Mouse (Mus musculus) duodenum, adult 2 months (tissue): ENCODE data around the gene Ube4b. TPM values are rescaled to one million over a fixed set of nuclear protein-coding genes. Genes with fewer than 3 reads are reported as not detected.

ENCODE experiments used
- polyA plus RNA-seq: library from polyadenylated mRNA; depleted of rRNA; stranded (reverse); fragments of >200 nt; gene quantifications from 2 replicates; pipeline ENCODE4 v1.2.3, GENCODE M21; 2012; ENCODE audit warnings: low replicate concordance; rRNA removed

Gene Ube4b
- polyA plus RNA-seq: 114 and 139 TPM in 2 replicates

DNA sequence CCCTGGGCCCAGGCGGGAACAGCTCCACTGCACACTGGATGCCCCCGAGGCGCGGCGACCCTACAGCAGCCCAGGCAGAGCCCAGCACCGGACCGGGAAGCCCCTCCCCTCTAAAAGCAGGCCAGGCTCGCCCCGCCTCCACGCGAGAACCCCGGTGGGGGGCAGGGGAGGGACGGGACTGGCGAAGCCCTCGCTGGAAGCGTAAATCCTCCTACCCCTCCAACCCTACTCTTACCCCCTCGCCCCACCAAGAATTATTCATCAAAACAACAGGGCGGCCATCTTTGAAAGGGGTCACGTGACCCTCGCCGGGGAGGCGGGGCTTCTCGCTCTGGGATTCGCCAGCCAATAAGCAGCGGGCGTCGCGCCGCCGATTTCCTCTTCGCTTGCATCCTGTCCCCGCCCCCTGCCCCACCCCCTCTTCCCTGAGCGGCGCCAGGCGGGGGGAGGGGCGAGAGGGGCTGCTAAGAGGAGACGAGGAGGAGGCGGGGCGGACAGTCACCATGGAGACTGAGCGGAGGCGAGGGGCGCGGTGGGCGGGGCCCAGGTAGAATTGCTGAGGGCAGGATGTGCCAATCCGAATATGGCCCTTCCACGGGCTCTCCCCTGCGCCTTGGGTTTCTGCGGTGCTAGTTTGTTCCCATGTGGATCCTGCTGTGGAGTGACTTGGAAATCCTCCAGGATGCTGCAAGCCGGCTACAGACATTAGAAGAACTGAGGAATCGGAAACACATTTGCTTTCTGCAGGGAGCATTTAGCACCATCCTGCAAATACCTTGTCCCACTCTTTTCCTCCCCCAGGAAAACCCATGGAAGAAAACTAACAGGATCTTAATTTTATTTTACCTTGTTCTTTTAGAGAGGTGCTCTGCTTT lies at the start of gene Ube4b:
Gene Ube4b, minus strand, starts transcription at position 425 of the 875 bp plus-strand sequence.

GRCm38 (mm10) chr4:149454879-149455278 lies 28.3 kb upstream of the Ube4b start, which contains the start of gene Rbp7:
Gene Rbp7, minus strand, starts transcription at chr4:149454978.

DNA sequence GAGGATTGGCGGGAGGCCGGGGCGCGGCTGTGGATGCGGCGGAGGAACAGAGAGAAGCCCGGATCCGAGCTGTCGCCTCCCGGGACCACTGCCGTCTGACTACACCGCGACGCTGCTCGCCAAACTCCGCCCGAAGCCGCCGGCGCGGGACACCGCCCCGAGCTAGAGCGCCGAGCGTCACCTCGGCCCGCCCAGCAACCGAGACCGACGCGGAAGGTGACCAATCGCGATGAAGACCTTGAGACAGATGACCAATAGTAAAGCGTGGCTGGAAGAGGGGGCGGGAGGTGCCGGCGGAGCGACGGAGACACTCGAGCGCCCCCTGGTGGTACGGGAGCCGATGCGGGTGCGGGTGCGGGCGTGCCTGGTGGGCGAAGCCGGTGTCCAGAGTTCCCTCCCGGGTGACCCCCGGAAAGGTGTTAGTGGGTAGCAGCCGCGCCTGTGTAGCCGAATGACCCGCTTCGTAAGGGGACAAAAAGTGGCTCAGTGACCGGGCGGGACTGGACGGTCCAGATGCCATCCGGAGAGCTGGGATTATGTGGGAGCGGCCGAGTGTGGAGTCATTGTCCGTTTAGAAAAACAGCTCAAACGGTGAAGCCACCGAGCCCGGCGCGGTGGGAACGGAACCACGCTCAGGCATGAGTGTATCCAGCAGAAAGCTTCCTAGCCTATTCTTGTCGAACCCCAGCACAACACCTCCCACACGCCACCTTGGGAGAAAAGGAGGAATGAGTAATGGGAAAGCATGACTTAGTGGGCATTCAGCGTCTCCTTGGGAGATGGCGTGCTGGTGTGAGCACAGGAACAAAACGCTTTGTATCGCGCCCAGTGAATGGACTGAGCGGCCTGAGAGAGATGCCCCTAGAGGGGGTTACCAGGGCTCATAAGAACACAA lies 118.7 kb downstream of the Ube4b start, which contains the start of gene Kif1b:
Gene Kif1b, minus strand, starts transcription at position 98 of the 895 bp plus-strand sequence.

Other genes starting within 250 kb of the Ube4b start
- gene Kif1b, start 119.1 kb downstream of the Ube4b start, polyA plus RNA-seq: 9.0 and 12.5 TPM in 2 replicates
- 2.5 and 7.2 TPM in 2 replicates for gene Rbp7, start 28.2 kb upstream of the Ube4b start, polyA plus RNA-seq
- not detected in 2 replicates for gene Tmem274, start 50.6 kb upstream of the Ube4b start, polyA plus RNA-seq
- gene Nmnat1, start 58.5 kb upstream of the Ube4b start, polyA plus RNA-seq: 6.7 and 7.7 TPM in 2 replicates
- 30.8 and 31.1 TPM in 2 replicates for gene Lzic, start 58.5 kb upstream of the Ube4b start, polyA plus RNA-seq
- 20.5 and 31.3 TPM in 2 replicates for gene Ctnnbip1, start 91.5 kb upstream of the Ube4b start, polyA plus RNA-seq
- gene Clstn1, start 159.7 kb upstream of the Ube4b start, polyA plus RNA-seq: 52.9 and 54.9 TPM in 2 replicates